Mouse (Mus musculus): Measurements from ENCODE around the gene Baiap3.
A peak's percentile ranks its signal among the peaks of the same experiment; 100 is the strongest.

The Baiap3 gene

DNA sequence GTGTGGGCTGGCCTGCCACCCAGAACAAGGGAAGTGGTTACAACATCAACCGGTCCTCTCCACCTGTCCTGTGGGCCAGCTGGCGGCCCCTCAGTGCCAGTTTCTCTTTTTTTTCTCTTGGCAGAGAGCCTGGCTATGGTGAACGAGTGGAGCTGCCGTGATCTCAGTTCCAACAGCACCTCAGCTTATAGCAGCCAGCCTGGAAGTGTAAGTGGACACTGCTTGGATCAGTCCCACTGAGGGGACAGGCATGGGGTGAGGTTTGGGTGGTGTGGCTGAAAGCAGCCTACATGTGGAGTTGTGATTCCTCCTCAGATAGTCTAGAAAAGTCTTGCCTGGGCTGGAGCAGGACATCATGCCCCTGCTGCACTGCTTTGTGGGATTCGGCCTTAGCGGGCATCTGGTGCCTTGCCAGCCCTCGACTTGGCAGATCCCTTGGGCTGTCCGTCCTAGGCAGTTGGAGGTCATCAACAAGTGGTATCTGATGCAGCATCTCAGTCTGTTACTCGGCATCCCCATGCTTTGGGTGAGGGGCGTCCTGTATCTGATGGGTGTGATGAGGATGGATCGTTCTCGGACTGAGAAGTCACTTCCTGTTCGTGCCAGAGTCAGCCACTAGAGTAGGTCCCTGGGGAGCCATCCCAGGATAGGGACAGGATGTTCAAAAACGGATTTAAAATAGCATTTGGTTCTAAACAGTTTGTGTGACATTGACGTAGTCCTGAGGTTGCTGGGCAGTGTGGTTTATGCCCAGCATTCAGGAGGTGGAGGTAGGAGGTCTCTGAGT lies 45.3 kb downstream of the Baiap3 start:
- DNase-seq (ENCODE audit: low read depth, low spot score) = no peak

DNA sequence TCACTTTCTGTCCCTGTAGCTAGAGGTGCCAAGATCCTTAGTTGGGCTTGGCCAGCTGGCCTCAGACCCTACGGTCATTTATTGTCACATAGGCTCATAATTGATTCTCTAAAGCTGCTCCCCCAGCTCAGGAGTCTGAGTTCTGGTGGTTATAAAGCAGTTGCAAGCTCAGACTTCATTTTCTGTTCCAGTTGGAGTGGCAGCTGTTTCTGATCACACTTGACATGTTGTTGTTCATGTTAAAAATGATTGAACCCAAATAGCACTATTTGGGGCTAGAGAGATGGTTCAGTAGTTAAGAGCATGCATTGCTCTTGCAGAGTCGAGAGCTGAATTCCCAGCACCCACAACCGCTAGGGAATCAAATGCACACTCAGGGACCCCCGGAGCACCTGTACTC lies 46.2 kb downstream of the Baiap3 start:
- no peak for DNase-seq (ENCODE audit: low read depth, low spot score)

DNA sequence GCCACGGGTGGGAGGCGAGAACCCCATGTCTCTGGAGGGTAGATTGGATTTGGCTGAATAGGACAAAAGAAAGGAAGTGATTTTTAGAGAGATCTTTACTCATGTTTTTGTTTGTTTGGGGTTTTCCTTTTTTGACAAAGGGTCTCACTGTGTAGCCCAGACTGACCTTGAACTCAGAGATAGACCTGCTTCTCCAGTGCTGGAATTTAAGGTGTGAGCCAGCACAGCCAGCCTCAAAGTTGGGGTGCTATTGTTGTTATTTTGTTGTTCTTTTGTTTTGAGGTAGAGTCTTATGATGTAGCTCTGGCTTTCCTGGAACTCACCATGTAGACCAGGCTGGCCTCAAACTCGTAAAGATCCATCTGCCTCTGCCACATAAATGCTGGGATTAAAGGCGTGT lies 53.8 kb downstream of the Baiap3 start:
- DNase-seq (ENCODE audit: low read depth, low spot score) = peak; percentile 92

All from R1 (cell line).